Mouse (Mus musculus): Measurements from ENCODE around the gene Sh3bp5l. TPM values are rescaled to one million over a fixed set of nuclear protein-coding genes. Genes with fewer than 3 reads are reported as not detected.
"Not testable (repeated sequence)": the region's sequence is repeated elsewhere in the genome, so short reads cannot be mapped to it uniquely, and the experiment has no call there.

Sh3bp5l gene
- polyA plus RNA-seq, 1 experiment from 2014 or later, result 36.5 TPM

DNA sequence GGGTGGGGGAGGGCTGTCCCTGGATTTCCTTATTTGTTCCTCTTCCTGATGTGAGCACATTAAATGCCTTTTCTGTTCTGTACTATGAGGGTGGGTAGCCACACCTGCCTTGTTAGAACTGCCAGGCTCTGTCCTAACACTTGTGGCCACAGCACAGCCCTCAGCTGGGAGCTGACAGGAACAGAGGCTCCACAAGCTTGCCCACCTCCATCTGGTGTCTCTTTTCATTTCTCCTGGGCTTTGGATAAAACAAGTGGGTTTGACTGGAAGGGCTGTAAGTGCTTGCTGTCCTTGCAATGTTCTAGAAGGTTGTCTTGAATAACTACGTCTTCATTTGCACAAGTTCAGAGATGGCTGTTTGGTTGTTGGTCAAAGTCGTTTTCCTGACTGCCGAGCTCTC, 24.4 kb downstream of the Sh3bp5l start:
- H3K4me3 ChIP-seq (replicated peaks; ENCODE audit: low read length), result no peak overlapping the region
- no peaks in the 10 kb centered on the region for H3K4me1 ChIP-seq (replicated peaks; ENCODE audit: control insufficient read depth, insufficient read depth, low read length)
- H3K4me2 ChIP-seq (replicated peaks), result no peak overlapping the region
- no peak overlapping the region for H3K27ac ChIP-seq
- ATAC-seq (ENCODE audit: low FRiP score), result no peak
- no peak overlapping the region for H3K9ac ChIP-seq
- no peak for DNase-seq (ENCODE audit: low spot score)
- H3K27me3 ChIP-seq (ENCODE audit: control insufficient read depth, insufficient read depth, low read length), result no peaks in the 10 kb centered on the region
- no peaks in the 10 kb centered on the region for H3K9me3 ChIP-seq (ENCODE audit: control insufficient read depth, low read length)
- no peaks in the 10 kb centered on the region for H3K36me3 ChIP-seq (replicated peaks; ENCODE audit: control insufficient read depth, insufficient read depth)
- WGBS, result 83% methylated on average over 3 of the region's 3 CpGs

DNA sequence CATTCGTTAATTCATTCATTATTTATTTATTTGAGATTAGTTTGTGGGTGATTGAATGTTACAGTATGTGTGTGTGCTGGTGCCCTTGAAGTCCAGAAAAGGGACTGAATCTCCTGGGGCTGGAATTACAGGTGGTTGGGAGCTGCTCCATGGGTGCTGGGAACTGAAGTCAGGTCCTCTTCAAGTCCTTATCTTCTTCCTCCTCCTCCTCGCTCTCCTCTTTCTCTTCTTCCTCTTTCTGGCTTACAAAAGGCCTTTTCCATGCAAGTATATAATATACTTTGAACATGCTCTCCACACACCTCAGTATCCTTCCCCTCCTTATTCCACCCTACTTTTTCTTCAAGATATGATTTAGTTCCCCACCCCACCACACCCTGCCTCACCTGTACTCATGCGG, 26.5 kb downstream of the Sh3bp5l start:
- H3K4me3 ChIP-seq (replicated peaks; ENCODE audit: low read length), result no peak overlapping the region
- no peaks in the 10 kb centered on the region for H3K36me3 ChIP-seq (replicated peaks; ENCODE audit: control insufficient read depth, insufficient read depth)
- no peaks in the 10 kb centered on the region for H3K4me1 ChIP-seq (replicated peaks; ENCODE audit: control insufficient read depth, insufficient read depth, low read length)
- H3K9ac ChIP-seq, result no peak overlapping the region
- no peaks in the 10 kb centered on the region for H3K9me3 ChIP-seq (ENCODE audit: control insufficient read depth, low read length)
- DNase-seq (ENCODE audit: low spot score) (no peak), ATAC-seq (ENCODE audit: low FRiP score) (no peak)
- no peaks in the 10 kb centered on the region for H3K27me3 ChIP-seq (ENCODE audit: control insufficient read depth, insufficient read depth, low read length)
- no peak overlapping the region for H3K4me2 ChIP-seq (replicated peaks)
- no peak overlapping the region for H3K27ac ChIP-seq
- WGBS, result 96% methylated on average over 3 of the region's 3 CpGs

DNA sequence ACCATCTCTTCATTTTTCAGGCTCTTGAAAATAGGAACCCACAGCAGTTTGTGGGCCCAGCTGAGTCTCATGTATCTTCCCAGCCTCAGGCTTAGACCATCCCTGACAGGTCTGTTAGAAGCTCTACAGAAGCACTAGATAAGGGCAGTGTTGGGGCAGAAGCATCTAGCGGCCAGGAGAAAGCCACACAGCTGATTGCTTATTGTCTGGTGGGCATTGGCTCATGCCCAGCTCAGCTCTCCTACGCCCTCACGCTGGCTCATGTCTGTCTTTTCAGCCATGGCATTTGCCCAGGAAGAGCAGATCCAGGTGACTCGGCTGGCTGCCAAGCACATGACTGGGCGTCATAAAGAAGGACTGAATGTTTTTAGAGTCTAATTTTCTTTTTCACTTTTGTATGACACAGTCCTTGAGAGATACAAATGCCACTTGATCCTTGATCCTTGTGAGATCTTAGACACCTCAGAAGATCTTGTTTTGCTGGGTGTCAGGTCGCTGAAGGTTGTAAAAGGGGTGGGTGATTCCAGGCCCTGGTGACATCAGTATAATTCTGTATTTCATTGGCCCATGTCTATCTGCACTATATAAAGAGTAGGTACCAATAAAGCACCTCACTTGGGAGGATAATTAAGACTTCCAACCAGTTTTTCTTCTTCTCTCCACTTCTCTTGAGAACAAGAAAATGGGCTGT, 27.5 kb downstream of the Sh3bp5l start:
- Histone ChIP-seq H3K36me3 (replicated peaks; ENCODE audit: control insufficient read depth, insufficient read depth) (no peaks in the 10 kb centered on the region), H3K4me1 (replicated peaks; ENCODE audit: control insufficient read depth, insufficient read depth, low read length) (no peaks in the 10 kb centered on the region), H3K4me2 (replicated peaks) (no peak overlapping the region), H3K27me3 (ENCODE audit: control insufficient read depth, insufficient read depth, low read length) (no peaks in the 10 kb centered on the region), H3K4me3 (replicated peaks; ENCODE audit: low read length) (no peak overlapping the region), H3K9ac (no peak overlapping the region), H3K9me3 (ENCODE audit: control insufficient read depth, low read length) (no peaks in the 10 kb centered on the region), H3K27ac (no peak overlapping the region)
- DNase-seq (ENCODE audit: low spot score) (no peak), ATAC-seq (ENCODE audit: low FRiP score) (no peak)
- 85% methylated on average over 6 of the region's 6 CpGs for WGBS

DNA sequence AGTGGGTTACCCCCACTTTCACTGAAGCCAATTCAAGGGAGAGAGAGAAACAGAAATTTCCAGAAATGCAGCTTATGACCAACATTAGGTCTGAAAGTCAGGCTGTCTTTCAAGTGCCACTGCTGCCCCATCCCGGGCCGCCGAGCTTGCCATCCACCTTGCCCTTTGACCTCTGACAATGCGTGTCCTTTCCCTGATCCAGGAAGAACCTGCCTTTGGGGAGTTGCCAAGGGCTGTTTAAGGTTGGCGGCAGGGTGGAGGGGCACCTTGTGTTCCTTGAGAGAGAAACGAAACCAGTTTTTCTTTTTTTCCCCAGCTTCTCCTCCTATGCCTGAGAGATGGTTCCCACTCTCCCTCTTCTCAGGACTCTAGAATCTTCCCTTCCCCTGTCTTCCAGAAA, 32.0 kb downstream of the Sh3bp5l start:
- H3K27ac ChIP-seq; ATAC-seq (ENCODE audit: low FRiP score); H3K36me3 ChIP-seq (replicated peaks; ENCODE audit: control insufficient read depth, insufficient read depth); H3K4me2 ChIP-seq (replicated peaks); DNase-seq (ENCODE audit: low spot score); H3K4me3 ChIP-seq (replicated peaks; ENCODE audit: low read length); H3K9ac ChIP-seq; H3K4me1 ChIP-seq (replicated peaks; ENCODE audit: control insufficient read depth, insufficient read depth, low read length); H3K9me3 ChIP-seq (ENCODE audit: control insufficient read depth, low read length); H3K27me3 ChIP-seq (ENCODE audit: control insufficient read depth, insufficient read depth, low read length): not testable (repeated sequence)
- no CpG with 5 or more reads among the region's 6 CpGs for WGBS

DNA sequence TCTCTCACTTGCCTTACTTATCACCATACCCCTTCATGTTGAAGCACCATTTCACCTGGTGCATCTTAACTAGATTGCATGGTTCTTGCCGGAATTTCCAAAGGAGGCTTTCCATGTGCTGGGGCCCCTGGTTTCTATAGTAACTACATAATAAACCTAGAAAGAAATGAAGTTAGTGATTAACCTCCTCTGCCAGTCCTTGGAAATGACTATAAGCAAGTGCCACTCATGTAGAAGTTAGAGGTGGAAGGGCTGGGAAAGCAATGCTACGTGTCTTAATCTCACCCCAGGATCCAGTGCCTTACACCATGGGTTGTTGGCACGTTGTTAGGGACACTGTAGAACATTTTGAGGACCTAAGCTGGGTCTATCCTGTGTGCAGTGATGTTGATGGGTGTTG, 33.9 kb downstream of the Sh3bp5l start:
- no peak overlapping the region for H3K9ac ChIP-seq
- no peaks in the 10 kb centered on the region for H3K4me1 ChIP-seq (replicated peaks; ENCODE audit: control insufficient read depth, insufficient read depth, low read length)
- no peak for DNase-seq (ENCODE audit: low spot score)
- H3K4me2 ChIP-seq (replicated peaks), result no peak overlapping the region
- H3K36me3 ChIP-seq (replicated peaks; ENCODE audit: control insufficient read depth, insufficient read depth), result no peaks in the 10 kb centered on the region
- no peaks in the 10 kb centered on the region for H3K9me3 ChIP-seq (ENCODE audit: control insufficient read depth, low read length)
- 68% methylated on average over 3 of the region's 3 CpGs for WGBS
- H3K27me3 ChIP-seq (ENCODE audit: control insufficient read depth, insufficient read depth, low read length), result no peaks in the 10 kb centered on the region
- no peak overlapping the region for H3K4me3 ChIP-seq (replicated peaks; ENCODE audit: low read length)
- no peak for ATAC-seq (ENCODE audit: low FRiP score)
- no peak overlapping the region for H3K27ac ChIP-seq

DNA sequence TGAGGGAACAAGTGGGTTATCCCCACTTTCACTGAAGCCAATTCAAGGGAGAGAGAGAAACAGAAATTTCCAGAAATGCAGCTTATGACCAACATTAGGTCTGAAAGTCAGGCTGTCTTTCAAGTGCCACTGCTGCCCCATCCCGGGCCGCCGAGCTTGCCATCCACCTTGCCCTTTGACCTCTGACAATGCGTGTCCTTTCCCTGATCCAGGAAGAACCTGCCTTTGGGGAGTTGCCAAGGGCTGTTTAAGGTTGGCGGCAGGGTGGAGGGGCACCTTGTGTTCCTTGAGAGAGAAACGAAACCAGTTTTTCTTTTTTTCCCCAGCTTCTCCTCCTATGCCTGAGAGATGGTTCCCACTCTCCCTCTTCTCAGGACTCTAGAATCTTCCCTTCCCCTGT, 35.7 kb downstream of the Sh3bp5l start:
- not testable (repeated sequence) for DNase-seq (ENCODE audit: low spot score); H3K4me3 ChIP-seq (replicated peaks; ENCODE audit: low read length); H3K36me3 ChIP-seq (replicated peaks; ENCODE audit: control insufficient read depth, insufficient read depth); ATAC-seq (ENCODE audit: low FRiP score); H3K27ac ChIP-seq; H3K27me3 ChIP-seq (ENCODE audit: control insufficient read depth, insufficient read depth, low read length); H3K4me2 ChIP-seq (replicated peaks); H3K4me1 ChIP-seq (replicated peaks; ENCODE audit: control insufficient read depth, insufficient read depth, low read length); H3K9me3 ChIP-seq (ENCODE audit: control insufficient read depth, low read length); H3K9ac ChIP-seq
- no CpG with 5 or more reads among the region's 6 CpGs for WGBS

DNA sequence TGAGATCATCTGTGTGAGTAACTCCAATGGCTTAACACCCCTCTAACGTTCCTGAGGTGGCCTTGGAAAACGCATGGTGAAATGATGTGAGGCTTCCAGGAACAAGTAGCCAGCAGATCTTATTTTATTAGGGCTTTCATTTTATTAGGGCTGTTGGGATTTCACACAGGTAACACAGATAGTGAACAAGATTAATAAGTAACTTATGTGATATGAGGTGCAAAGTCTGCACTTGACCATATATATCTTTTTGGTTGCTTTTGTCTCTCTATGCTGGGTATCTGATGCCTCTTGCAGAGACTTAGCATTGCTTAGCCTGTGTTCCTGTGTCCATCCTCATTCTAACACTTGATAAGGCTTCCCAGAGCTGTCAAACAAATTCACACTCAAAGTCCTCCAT, 46.7 kb downstream of the Sh3bp5l start:
- DNase-seq (ENCODE audit: low spot score) (no peak), ATAC-seq (ENCODE audit: low FRiP score) (no peak)
- 90% methylated on average over 2 of the region's 2 CpGs for WGBS

DNA sequence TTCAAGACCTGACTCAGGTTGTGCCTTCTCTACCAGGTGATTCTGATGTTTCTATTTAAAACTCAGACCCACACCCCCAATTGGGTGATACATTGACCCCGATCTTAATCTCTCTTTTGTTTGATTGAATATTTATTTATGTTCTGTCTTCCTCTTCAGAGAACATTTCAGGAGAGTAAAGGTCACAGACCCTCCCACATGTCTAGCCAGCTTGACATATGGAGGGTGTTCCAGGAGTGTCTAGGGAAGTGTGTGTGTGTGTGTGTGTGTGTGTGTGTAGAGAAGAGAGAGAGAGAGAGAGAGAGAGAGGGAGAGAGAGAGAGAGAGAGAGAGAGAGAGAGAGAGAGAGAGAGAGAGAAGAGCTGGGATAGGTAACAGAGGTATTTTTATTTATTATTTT, 47.2 kb downstream of the Sh3bp5l start:
- Histone ChIP-seq H3K36me3 (replicated peaks; ENCODE audit: control insufficient read depth, insufficient read depth) (no peaks in the 10 kb centered on the region), H3K9ac (no peak overlapping the region), H3K4me1 (replicated peaks; ENCODE audit: control insufficient read depth, insufficient read depth, low read length) (no peaks in the 10 kb centered on the region), H3K27me3 (ENCODE audit: control insufficient read depth, insufficient read depth, low read length) (no peaks in the 10 kb centered on the region), H3K27ac (no peak overlapping the region), H3K9me3 (ENCODE audit: control insufficient read depth, low read length) (no peaks in the 10 kb centered on the region), H3K4me2 (replicated peaks) (no peak overlapping the region), H3K4me3 (replicated peaks; ENCODE audit: low read length) (no peak overlapping the region)
- DNase-seq (ENCODE audit: low spot score) (no peak), ATAC-seq (ENCODE audit: low FRiP score) (no peak)
- 74% methylated on average over 1 of the region's 1 CpGs for WGBS

More for the DNA sequence above, 46.7 kb downstream of the Sh3bp5l start:
- Histone ChIP-seq H3K9me3 (ENCODE audit: control insufficient read depth, low read length) (no peaks in the 10 kb centered on the region), H3K4me1 (replicated peaks; ENCODE audit: control insufficient read depth, insufficient read depth, low read length) (no peaks in the 10 kb centered on the region), H3K4me2 (replicated peaks) (no peak overlapping the region), H3K4me3 (replicated peaks; ENCODE audit: low read length) (no peak overlapping the region), H3K36me3 (replicated peaks; ENCODE audit: control insufficient read depth, insufficient read depth) (no peaks in the 10 kb centered on the region), H3K27me3 (ENCODE audit: control insufficient read depth, insufficient read depth, low read length) (no peaks in the 10 kb centered on the region), H3K27ac (no peak overlapping the region), H3K9ac (no peak overlapping the region)

DNA sequence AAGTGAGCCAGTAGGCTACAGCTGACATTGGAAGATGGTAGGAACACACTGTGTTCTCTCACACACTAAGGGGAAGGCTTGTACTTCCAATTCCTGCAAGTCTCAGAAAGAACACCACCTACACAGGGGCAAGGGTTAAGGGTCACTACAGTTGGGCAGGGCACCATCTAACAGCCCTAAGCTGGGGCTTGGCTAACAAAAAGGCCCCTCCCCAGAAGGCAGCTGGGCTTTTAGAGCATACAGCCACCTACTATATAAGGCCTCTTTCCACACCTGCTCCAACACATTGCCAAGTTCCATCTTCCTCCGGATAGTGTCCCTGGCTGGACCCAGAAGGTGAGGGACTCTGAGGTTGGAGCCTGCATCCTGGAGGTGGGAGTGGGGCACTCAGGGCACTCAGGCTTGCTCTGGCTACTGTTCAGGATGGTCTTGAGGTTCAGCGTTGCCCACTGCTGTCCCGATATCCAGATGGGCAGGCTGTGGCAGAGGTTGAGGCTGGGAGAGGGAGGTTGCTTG, 48.3 kb downstream of the Sh3bp5l start, which contains the start of gene Lypd8:
Lypd8 (plus strand) TSS at position 281 of the 516 bp plus-strand sequence.
- no peaks in the 10 kb centered on the region for H3K4me1 ChIP-seq (replicated peaks; ENCODE audit: control insufficient read depth, insufficient read depth, low read length)
- DNase-seq (ENCODE audit: low spot score), result no peak
- no peak for ATAC-seq (ENCODE audit: low FRiP score)
- no peaks in the 10 kb centered on the region for H3K9me3 ChIP-seq (ENCODE audit: control insufficient read depth, low read length)
- H3K27ac ChIP-seq, result no peak within 1 kb of the TSS
- no peaks in the 10 kb centered on the region for H3K36me3 ChIP-seq (replicated peaks; ENCODE audit: control insufficient read depth, insufficient read depth)
- no peaks in the 10 kb centered on the region for H3K27me3 ChIP-seq (ENCODE audit: control insufficient read depth, insufficient read depth, low read length)
- WGBS, result 91% methylated on average over 3 of the region's 3 CpGs
- no peak within 1 kb of the TSS for H3K4me2 ChIP-seq (replicated peaks)
- no peak within 1 kb of the TSS for H3K9ac ChIP-seq
- H3K4me3 ChIP-seq (replicated peaks; ENCODE audit: low read length), result no peak within 1 kb of the TSS

DNA sequence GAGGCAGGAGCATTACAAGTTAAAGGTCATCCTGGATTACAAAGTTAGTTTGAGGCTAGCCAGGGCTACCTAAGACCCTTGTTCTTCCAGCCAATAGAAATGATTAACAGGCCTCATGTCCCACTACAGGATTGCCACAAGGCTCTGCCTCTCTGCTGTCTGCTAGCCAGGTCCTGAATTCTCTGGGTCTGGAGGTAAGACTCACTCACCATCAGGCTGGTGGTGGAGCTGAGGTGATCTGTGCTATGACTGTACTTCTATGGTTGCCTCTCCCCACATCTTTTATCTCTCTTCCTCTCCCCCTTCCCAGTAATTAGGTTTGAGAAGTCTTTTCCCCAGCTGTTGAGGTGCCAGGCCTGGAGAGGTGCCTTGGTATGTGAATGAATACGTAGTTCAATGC, 49.0 kb downstream of the Sh3bp5l start:
- ATAC-seq (ENCODE audit: low FRiP score), result no peak
- no peak overlapping the region for H3K4me3 ChIP-seq (replicated peaks; ENCODE audit: low read length)
- 93% methylated on average over 1 of the region's 1 CpGs for WGBS
- no peaks in the 10 kb centered on the region for H3K4me1 ChIP-seq (replicated peaks; ENCODE audit: control insufficient read depth, insufficient read depth, low read length)
- H3K36me3 ChIP-seq (replicated peaks; ENCODE audit: control insufficient read depth, insufficient read depth), result no peaks in the 10 kb centered on the region
- no peak overlapping the region for H3K27ac ChIP-seq
- no peak overlapping the region for H3K9ac ChIP-seq
- DNase-seq (ENCODE audit: low spot score), result no peak
- no peak overlapping the region for H3K4me2 ChIP-seq (replicated peaks)
- no peaks in the 10 kb centered on the region for H3K27me3 ChIP-seq (ENCODE audit: control insufficient read depth, insufficient read depth, low read length)
- no peaks in the 10 kb centered on the region for H3K9me3 ChIP-seq (ENCODE audit: control insufficient read depth, low read length)

Measured in hindbrain, embryonic 14.5 days (tissue).